In the genomic region with DNA sequence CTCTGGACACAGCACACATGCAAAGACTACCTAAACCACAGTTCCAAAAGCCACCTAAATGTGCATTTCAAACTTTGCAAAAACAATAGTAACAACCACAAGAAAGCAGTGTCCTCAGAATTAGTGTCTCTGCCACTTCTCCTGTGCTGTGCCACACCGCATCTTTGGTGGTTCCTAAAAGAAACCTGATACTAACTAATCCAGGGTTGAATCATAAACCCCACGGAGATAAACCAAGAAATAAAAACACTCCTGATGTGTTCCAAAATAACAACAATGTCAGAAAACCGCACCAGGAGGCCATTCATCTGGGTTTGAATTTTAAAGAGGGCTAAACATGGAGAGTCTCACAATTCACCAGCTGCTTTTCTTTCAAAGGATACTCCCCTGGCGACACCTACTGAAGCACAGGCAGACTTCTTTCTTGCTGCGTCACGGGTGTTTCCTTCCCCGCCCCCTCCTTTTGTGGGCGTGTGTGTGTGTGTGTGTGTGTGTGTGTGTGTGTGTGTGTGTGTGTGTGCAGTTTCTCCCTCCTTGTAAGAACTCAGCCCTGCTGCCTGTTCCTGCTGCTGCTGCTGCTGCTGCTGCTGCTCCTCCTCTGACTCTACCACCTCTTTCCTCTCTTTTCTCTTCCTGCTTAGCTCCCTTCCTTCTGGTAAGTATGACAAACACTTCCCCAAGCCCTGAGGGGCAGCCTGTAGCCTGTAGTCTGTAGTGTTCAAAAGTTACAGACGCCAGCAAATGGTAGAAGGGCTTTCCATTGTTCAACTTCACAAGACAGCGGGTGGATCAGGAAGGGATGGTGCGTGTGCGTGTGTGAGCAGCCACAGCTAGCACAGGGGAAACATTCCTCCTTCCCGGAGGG, we compare ENCODE assay signal across 8 mouse cellular contexts. TPM values are rescaled to one million over a fixed set of nuclear protein-coding genes. Genes with fewer than 3 reads are reported as not detected.
DNase-seq lines count a peak whose midpoint lies in the region; ATAC-seq and TF ChIP-seq lines count a peak whose summit lies in the region.

Gene Txlnb (plus strand): TSS at position 460 of the 865 bp plus-strand sequence.

- peak; percentile 42; the same call in 1 of the 2 replicates for TF ChIP-seq CTCF in gastrocnemius, adult 2 months (IDR thresholded peaks at IDR 0.05)

- peak within 1 kb of the TSS; percentile 55 for H3K4me2 ChIP-seq in hindbrain, embryonic 15.5 days

- intact Hi-C loops in gastrocnemius, adult 2 months (cut with DNase I), result loop anchor here (1.0 kb wide), 1 partner anchor 63 kb away; no protein-coding TSS in a partner anchor
- intact Hi-C loops in left cerebral cortex, postnatal 14 days (cut with DNase I), result no loop called here

- DNase-seq in ES-E14 (ENCODE audit: low read depth, low spot score), result peak; percentile 45
- peak; percentile 8 for DNase-seq in c-Kit-positive CD71-positive TER-119-negative erythroid progenitor cells, embryonic 14.5 days (ENCODE audit: low read depth)
- peak; percentile 82 for DNase-seq in gastrocnemius, adult 2 months
- DNase-seq in left cerebral cortex, postnatal 14 days (ENCODE audit: low spot score in 2 of 2), result peak; percentile 58 to 81
- DNase-seq in right cerebral cortex, postnatal 14 days, result peak; percentile 50
- DNase-seq in cerebellum, adult 11-12 months, result no peak

- H3K9ac ChIP-seq in ES-E14 (ENCODE audit: insufficient read depth, low read depth, low read length, poor library complexity, severe bottlenecking), result no peak within 1 kb of the TSS
- H3K9ac ChIP-seq in hindbrain, embryonic 15.5 days, result peak within 1 kb of the TSS; percentile 27; the same call in 1 of the 2 replicates

- peak; percentile 92 for ATAC-seq in hindbrain, embryonic 15.5 days (ENCODE audit: low FRiP score, low read depth)

- H3K27me3 ChIP-seq in hindbrain, embryonic 15.5 days, result no peaks in the 10 kb centered on the region
- no peaks in the 10 kb centered on the region for H3K27me3 ChIP-seq in megakaryocyte, embryonic 14.5 days (replicated peaks)

- 4% methylated on average over 13 of the region's 13 CpGs for WGBS in hindbrain, embryonic 15.5 days

- peak within 1 kb of the TSS in 1 of 2 experiments; percentile 40; a peak in 1 of 4 replicates for H3K4me3 ChIP-seq in ES-E14 (ENCODE audit: insufficient read depth in 1 of 2, low read depth in 1 of 2, low read length in 2 of 2, poor library complexity in 1 of 2, severe bottlenecking in 1 of 2)
- peak within 1 kb of the TSS; percentile 72 for H3K4me3 ChIP-seq in gastrocnemius, adult 2 months
- H3K4me3 ChIP-seq in hindbrain, embryonic 15.5 days, result peak within 1 kb of the TSS; percentile 30
- H3K4me3 ChIP-seq in megakaryocyte, embryonic 14.5 days (replicated peaks), result peak within 1 kb of the TSS; percentile 88

- H3K9me3 ChIP-seq in ES-E14 (ENCODE audit: control insufficient read depth, insufficient read depth, low read depth, low read length), result no peaks in the 10 kb centered on the region
- H3K9me3 ChIP-seq in hindbrain, embryonic 15.5 days, result no peaks in the 10 kb centered on the region
- no peaks in the 10 kb centered on the region for H3K9me3 ChIP-seq in megakaryocyte, embryonic 14.5 days

- in situ Hi-C loops in ES-E14 (cut with MboI; ENCODE audit: low sequenced_read_pairs in 2 of 2, unreplicated experiment in 2 of 2), result no loop called here

- H3K4me1 ChIP-seq in ES-E14 (ENCODE audit: control insufficient read depth in 2 of 2, insufficient read depth in 2 of 2, low read length in 2 of 2, poor library complexity in 1 of 2), result peaks cover 4 to 5% of the 10 kb centered on the region in 2 experiments; a peak in 2 of 4 replicates
- H3K4me1 ChIP-seq in hindbrain, embryonic 15.5 days (replicated peaks), result peaks cover 11% of the 10 kb centered on the region; the same call in 1 of the 2 replicates
- H3K4me1 ChIP-seq in megakaryocyte, embryonic 14.5 days, result peaks cover 27% of the 10 kb centered on the region

- H3K36me3 ChIP-seq in ES-E14 (ENCODE audit: control insufficient read depth, insufficient read depth, low read length, poor library complexity, severe bottlenecking), result no peaks in the 10 kb centered on the region
- no peaks in the 10 kb centered on the region for H3K36me3 ChIP-seq in hindbrain, embryonic 15.5 days
- H3K36me3 ChIP-seq in megakaryocyte, embryonic 14.5 days (replicated peaks; ENCODE audit: low read length), result no peaks in the 10 kb centered on the region

- H3K27ac ChIP-seq in ES-E14 (ENCODE audit: insufficient read depth, low read depth, low read length, poor library complexity, severe bottlenecking), result peak within 1 kb of the TSS; percentile 48; the same call in 1 of the 2 replicates
- peak within 1 kb of the TSS; percentile 99 for H3K27ac ChIP-seq in gastrocnemius, adult 2 months
- H3K27ac ChIP-seq in hindbrain, embryonic 15.5 days (replicated peaks), result peak within 1 kb of the TSS; percentile 76

TF ChIP-seq in ES-E14, 5 proteins besides CTCF, POLR2A, EP300 and RAD21:
- TF ChIP-seq ZC3H11A (IDR thresholded peaks at IDR 0.05; ENCODE audit: borderline replicate concordance, low read depth, low read length) (no peak), MAFK (IDR thresholded peaks at IDR 0.05; ENCODE audit: insufficient read depth, low read depth, low read length) (peak; percentile 65), CHD2 (IDR thresholded peaks at IDR 0.05; ENCODE audit: low read depth, low read length) (no peak; the same call in 1 of the 2 replicates), HCFC1 (IDR thresholded peaks at IDR 0.05; ENCODE audit: borderline replicate concordance, insufficient read depth, low read length) (no peak)

RNA-seq across cellular contexts. Expression of gene Txlnb, which starts in this region (rescaled TPM):
- total RNA-seq in ES-E14 (2012; rRNA removed), result 1.8 and 2.0 TPM in 2 replicates
- 100 to 1,000 TPM; 399 to 405 TPM for total RNA-seq in gastrocnemius, adult 2 months (2021)
- 1.7 TPM in 2 replicates for polyA plus RNA-seq in hindbrain, embryonic 15.5 days (2015; fragmentation: Nextera tagmentation; extraction: Ambion mirVana)
- total RNA-seq in left cerebral cortex, postnatal 14 days (2021), result under 1 TPM; 0.17 to 0.26 TPM
- polyA plus RNA-seq in megakaryocyte, embryonic 14.5 days (2012; ENCODE audit: insufficient read depth, low replicate concordance), result 0.20 TPM in 1 of 2 replicates, not detected in the other

Comparison
In these comparisons a context has a peak if more than half of its experiments do, and no peak if none do; other contexts are left out.
1. RNA of gene Txlnb (total RNA-seq): 399 to 405 TPM in gastrocnemius, adult 2 months; 1.8 to 2.0 TPM in ES-E14 and 0.17 to 0.26 TPM in left cerebral cortex, postnatal 14 days; every median in the first group is over 100 times any median in the second.
2. Peak in DNase-seq in left cerebral cortex, postnatal 14 days; RNA of the gene not detected or under 1 TPM.
3. H3K27ac ChIP-seq: peak in every context shown above with its lines; median percentile 99 in gastrocnemius, adult 2 months; 76 in hindbrain, embryonic 15.5 days; 48 in ES-E14.